Comparison of ENCODE assay signal across 29 mouse cellular contexts in genomic region chr16:26730941-26731340, GRCm38 (mm10).
"Had no signal": no experiment of that assay in that cellular context is flagged by ENCODE, and none has a peak within 500 bp of the region (broad histone marks: within the 10 kb centered on the region; RNA-seq: fewer than 3 reads in every experiment).

No protein-coding gene starts in this region.

- H3K4me1 ChIP-seq: embryonic facial prominence, embryonic 10.5 days; embryonic facial prominence, embryonic 12.5 days; embryonic facial prominence, embryonic 13.5 days; embryonic facial prominence, embryonic 15.5 days; forebrain, embryonic 10.5 days; forebrain, embryonic 12.5 days; forebrain, embryonic 15.5 days had no signal

- H3K27ac ChIP-seq: embryonic facial prominence, embryonic 10.5 days; embryonic facial prominence, embryonic 12.5 days; embryonic facial prominence, embryonic 13.5 days; embryonic facial prominence, embryonic 15.5 days; forebrain, embryonic 10.5 days; forebrain, embryonic 12.5 days; forebrain, embryonic 13.5 days; forebrain, embryonic 15.5 days; gastrocnemius, adult 2 months; heart, adult 2 months had no signal

- H3K36me3 ChIP-seq: embryonic facial prominence, embryonic 10.5 days; embryonic facial prominence, embryonic 12.5 days; embryonic facial prominence, embryonic 13.5 days; embryonic facial prominence, embryonic 15.5 days; forebrain, embryonic 10.5 days; forebrain, embryonic 12.5 days; forebrain, embryonic 15.5 days had no signal

- DNase-seq: cerebellum, adult 2 months; cerebellum, adult 8-10 months; cerebellum, adult 9-10 months; cerebellum, adult 9-11 months; cerebellum, postnatal 10 days; cerebellum, postnatal 14 days; cerebellum, postnatal 25 days; cerebellum, postnatal 36 days; embryo, embryonic 11 days; forebrain, postnatal 0 days; gastrocnemius, adult 2 months; gastrocnemius, postnatal 10 days; gastrocnemius, postnatal 14 days; gastrocnemius, postnatal 25 days; gastrocnemius, postnatal 36 days; heart, adult 11 months; heart, adult 18-20 months; heart, adult 2 months had no signal

- H3K4me3 ChIP-seq: embryonic facial prominence, embryonic 10.5 days; embryonic facial prominence, embryonic 12.5 days; embryonic facial prominence, embryonic 13.5 days; embryonic facial prominence, embryonic 15.5 days; erythroblast, embryonic 14.5 days; forebrain, embryonic 10.5 days; forebrain, embryonic 12.5 days; forebrain, embryonic 13.5 days; forebrain, embryonic 15.5 days; gastrocnemius, adult 2 months; heart, adult 2 months had no signal

- H3K27me3 ChIP-seq: embryonic facial prominence, embryonic 12.5 days; embryonic facial prominence, embryonic 13.5 days; embryonic facial prominence, embryonic 15.5 days; forebrain, embryonic 12.5 days; forebrain, embryonic 13.5 days; forebrain, embryonic 15.5 days had no signal

- ATAC-seq: forebrain, embryonic 13.5 days; forebrain, embryonic 14.5 days; forebrain, embryonic 15.5 days; forebrain, embryonic 16.5 days; forebrain, postnatal 0 days had no signal
